Mouse (Mus musculus) B cell, adult 2 months (primary cell): Measurements from ENCODE around the gene Sdhc.

Source experiments
- DNase-seq, 2 experiments: peaks; one replicate each; pipeline ENCODE4 v3.0.0; 2022

The Sdhc gene

DNA sequence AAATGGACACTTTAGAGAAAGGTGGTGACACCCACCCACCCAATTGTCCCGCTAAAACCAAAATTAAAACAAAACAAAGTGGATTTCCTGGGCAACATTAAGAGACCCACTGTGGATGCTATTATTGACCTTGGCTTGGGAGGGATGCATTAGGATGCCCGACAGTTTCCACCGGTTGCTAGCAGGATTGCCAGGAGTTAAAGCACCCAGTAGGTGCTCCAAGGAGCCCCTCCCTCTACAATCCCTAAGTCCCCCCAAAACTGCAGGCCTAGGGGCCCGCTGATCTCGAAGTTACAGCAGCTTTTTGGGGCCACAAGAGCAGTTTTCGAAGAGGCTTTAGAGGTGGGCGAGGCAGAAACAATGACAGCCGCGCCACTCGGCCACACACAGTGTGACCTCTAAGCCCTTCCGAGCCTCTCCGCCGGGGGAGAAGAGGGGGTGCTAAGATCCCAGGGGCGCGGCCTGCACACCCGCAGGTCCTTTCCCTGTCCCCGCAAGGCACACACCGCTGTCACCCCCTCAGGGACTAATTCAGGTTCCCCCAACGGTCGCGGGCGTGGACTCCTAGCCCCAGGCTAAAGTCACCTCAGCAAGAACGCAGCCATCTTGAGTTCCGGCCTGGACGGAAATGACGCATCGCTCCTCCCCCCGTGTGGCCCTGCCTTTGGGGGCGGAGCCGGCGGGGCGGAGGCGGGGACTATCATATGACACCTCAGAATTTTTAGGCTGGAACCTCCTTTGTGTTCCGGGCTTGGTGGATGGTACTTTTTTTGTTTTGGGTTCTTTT lies at the start of gene Sdhc, which contains the start of gene Mpz:
Gene Sdhc (minus strand): TSS at position 630 of the 787 bp plus-strand sequence.
Gene Mpz (plus strand): TSS at position 738 of the 787 bp plus-strand sequence.
- peak; percentile 99 for DNase-seq

- DNase-seq: no peak
Measured at GRCm38 (mm10) chr1:171199532-171199931, 49.1 kb upstream of the Sdhc start.

GRCm38 (mm10) chr1:171195887-171196397 lies 45.5 kb upstream of the Sdhc start, which contains the start of gene Pcp4l1:
Gene Pcp4l1, minus strand, starts transcription at chr1:171196268.
- DNase-seq: peak; percentile 23 to 35

DNA sequence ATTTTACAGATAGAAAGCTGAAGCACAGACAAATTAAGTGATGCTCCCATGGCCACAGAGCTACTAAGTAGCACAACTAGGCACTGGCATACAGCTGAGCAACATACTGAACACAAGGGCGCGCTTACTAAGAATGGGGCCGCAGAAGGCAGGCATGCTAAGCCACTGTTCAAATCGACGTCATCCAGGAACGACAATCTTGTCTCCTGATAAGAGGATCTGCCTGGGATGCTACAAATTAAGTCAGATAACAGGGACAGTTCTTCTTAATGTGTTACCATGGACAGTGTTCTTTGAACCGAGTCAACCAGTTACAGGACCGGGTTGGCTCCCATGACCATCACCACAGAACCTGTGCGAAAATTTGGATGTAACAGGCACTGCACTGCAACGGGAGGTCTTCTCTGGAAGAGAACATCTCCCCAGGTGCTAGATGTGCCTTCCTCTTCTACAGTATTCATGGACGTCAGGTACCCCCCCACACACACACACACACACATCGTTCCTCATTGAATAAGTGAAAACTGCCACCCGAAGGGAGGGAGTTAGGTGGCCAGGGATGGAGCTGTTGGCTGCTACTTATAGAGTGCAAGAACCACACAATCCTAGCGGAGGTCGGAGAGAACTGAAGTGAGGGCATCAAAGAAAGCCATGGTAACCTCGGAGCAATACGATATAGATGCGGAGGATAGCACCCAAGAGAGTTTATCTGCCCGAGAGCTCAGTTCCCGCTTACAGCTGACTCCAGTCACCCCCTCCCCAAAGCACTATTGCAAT lies 44.8 kb upstream of the Sdhc start:
- DNase-seq: peak; percentile 32 to 34

GRCm38 (mm10) chr1:171193911-171194830 lies 43.8 kb upstream of the Sdhc start:
- DNase-seq: peak; percentile 4 to 6

- no peak for DNase-seq
Measured at GRCm38 (mm10) chr1:171193093-171193840, 42.9 kb upstream of the Sdhc start.

DNA sequence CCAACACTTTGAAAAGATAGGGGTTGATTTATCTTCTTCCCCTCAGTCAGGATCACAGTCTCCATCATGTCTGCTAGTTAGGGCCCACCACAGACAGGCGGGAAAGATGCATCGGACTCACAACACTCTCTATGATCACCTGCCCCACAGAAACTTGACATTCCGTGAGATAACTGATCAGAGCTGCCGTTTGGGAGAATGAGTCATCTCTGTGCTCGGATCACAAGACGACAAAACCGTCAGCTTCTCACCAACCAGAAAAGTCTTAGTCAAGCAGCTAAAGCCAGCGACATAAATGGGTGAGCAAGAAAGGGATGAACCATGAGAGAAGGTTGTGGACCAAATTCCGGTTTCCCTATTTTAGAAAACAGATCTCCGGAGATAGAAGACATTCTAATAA lies 41.9 kb upstream of the Sdhc start:
- DNase-seq: no peak

GRCm38 (mm10) chr1:171190832-171191231 lies 40.4 kb upstream of the Sdhc start:
- DNase-seq: no peak

GRCm38 (mm10) chr1:171189476-171190114 lies 39.2 kb upstream of the Sdhc start:
- no peak for DNase-seq

DNA sequence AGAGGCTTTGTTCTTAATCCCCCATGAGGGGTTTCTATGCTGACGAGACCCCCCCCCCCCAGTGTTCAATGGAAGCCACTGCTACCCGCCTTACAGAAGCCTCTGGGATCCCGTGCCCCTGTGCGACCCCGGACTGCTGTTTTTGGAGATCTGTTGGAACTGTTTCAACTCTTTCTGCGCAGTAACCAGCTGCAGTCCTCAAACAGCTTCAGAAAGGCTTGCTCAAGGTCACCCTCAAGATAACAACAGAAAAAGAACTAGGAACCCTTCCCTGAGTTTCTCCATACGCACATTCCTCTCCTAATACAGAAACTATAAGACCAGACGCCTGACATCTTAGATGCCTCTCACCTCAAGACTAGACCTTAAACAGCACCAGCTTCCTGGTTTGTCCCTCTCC lies 38.6 kb upstream of the Sdhc start:
- no peak for DNase-seq

DNA sequence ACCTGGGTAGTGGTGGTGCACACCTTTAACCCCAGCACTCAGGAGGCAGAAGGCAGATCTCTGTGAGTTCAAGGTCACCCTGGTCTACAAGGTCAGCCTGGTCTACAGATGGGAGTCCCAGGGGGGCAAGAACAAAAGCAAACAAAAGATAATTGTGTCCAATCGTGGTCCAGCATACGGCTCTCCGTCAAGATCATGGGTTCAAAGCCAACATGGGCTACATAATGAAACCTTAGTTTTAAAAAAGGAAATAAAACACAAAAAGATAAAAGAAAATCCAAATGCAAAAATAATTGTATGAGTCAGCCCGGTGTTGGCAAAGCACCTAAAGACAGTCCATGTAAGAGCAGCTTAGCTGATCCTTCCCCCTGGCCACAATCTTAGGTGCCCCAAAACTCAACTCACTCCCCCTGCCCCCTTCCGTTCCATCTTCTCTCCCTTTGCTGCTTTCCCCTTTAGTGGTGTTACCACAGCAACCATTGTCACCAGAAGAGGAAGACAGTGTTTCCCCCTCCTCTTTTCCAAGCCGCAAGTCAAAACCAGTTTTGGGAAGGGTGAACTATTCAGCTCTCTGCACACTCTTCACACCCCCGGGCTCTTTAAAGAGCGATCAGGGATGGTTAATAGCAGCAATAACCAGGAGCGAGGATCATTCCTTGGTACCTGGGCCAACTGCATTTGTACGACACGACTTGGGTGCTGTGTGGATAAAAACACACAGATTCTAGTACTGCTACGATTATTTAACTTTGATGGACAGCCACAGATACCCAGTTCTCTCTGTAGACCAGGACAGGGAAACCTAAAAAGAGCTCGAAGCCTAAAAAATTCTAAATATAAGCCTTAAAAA lies 37.7 kb upstream of the Sdhc start:
- no peak for DNase-seq

GRCm38 (mm10) chr1:171185655-171186054 lies 35.3 kb upstream of the Sdhc start:
- DNase-seq: no peak

DNA sequence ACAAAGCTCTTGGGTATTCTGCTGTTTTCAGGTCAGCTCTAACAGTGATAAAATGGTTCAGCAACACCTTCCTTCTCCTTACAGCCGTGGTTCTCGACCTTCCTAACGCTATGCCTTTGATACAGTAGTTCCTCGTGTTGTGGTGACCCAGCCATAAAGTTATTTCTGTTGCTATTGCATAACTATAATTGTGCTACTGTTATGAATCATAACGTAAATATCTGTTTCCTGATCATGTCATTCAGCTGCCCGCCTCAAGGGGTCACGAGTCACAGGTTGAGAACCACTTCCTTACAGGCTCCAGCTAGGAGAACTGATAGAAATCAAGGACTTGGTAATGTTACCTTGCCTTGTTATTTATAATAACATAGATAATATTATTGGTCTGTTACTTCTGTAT lies 33.9 kb upstream of the Sdhc start:
- peak; percentile 65 to 72 for DNase-seq

DNA sequence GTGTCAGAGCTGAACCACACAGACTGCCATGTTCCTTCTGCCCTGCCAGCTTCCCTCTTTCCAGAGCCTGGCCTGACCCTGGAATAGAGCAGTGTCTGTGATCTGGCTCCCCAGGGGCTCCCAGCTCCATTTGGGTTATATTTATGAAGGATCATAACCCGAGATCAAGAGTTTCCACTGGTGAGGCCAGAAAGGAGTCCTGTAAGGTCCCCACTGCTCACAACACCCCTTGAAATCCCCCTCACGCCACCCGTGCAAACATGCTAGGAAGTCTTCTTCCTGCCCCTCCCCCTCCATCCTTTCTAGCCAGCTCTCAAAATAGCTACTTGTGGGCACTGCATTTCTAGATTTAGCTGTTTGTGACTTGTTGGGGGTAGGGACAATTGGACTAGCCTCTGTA lies 33.2 kb upstream of the Sdhc start:
- peak; percentile 11 to 15 for DNase-seq

DNA sequence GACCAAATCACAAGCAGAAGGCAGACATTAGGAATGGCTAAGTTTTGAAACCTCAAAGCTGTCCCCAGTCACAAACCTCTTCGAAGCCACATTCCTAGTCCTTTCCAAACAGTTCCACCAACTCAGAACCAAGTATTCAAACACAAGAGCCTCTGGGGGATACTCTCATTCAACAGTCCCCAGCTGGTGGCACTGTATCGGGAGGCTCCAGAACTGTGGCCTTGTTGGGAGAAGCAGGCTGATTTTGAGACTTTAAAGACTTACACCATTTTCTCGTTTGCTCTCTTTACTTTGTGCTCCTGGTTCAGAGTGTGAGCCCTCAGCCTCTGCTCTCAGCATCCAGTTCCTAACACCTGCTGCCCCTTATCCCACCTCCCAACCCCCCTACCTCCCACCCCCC lies 32.6 kb upstream of the Sdhc start:
- DNase-seq: no peak

- no peak for DNase-seq
Measured at GRCm38 (mm10) chr1:171179487-171180171, 29.2 kb upstream of the Sdhc start.

GRCm38 (mm10) chr1:171172779-171173178 lies 22.4 kb upstream of the Sdhc start:
- DNase-seq: no peak

GRCm38 (mm10) chr1:171171138-171171537 lies 20.7 kb upstream of the Sdhc start:
- no peak for DNase-seq

- DNase-seq: no peak
Measured at GRCm38 (mm10) chr1:171169913-171170312, 19.5 kb upstream of the Sdhc start.

DNA sequence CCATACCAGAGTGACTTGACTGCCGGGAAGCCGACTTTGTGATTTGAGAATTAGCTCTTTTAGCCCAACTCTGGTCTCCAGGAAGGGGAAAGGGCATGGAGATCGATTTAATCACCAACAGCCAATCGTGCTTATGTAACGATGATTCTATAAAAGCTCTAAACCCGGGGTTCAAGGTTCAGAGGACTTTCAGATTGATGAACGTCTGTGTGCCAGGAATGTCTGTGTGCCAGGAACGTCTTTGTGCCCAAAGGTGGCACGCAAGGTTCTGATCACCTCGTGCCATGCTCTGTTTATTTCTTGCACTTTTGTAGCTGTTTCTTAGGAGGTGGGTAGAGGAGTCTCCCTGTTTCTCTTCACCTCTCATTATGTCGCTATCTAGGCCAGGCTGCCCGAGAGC lies 18.5 kb upstream of the Sdhc start:
- DNase-seq: no peak
